ENCODE assay signal across 11 mouse cellular contexts in genomic region chr13:53205128-53205911, GRCm38 (mm10).
DNase-seq lines count a peak whose midpoint lies in the region; ATAC-seq and TF ChIP-seq lines count a peak whose summit lies in the region.
"Had no signal": no experiment of that assay in that cellular context is flagged by ENCODE, and none has a peak within 500 bp of the region (broad histone marks: within the 10 kb centered on the region; RNA-seq: fewer than 3 reads in every experiment).

No protein-coding gene starts in this region.

- peaks cover 3% of the 10 kb centered on the region; the same call in 1 of the 2 replicates for H3K27me3 ChIP-seq in forebrain, embryonic 10.5 days (ENCODE audit: poor library complexity, severe bottlenecking)
- H3K27me3 ChIP-seq in forebrain, embryonic 13.5 days = no peaks in the 10 kb centered on the region
- no peaks in the 10 kb centered on the region for H3K27me3 ChIP-seq in lung, embryonic 14.5 days (ENCODE audit: insufficient read depth, low read length)
- H3K27me3 ChIP-seq: liver, embryonic 13.5 days had no signal

- no peaks in the 10 kb centered on the region for H3K9me3 ChIP-seq in forebrain, embryonic 10.5 days
- H3K9me3 ChIP-seq in forebrain, embryonic 13.5 days (replicated peaks) = no peaks in the 10 kb centered on the region
- no peaks in the 10 kb centered on the region for H3K9me3 ChIP-seq in lung, embryonic 14.5 days (ENCODE audit: low read depth, low read length)
- H3K9me3 ChIP-seq: liver, embryonic 13.5 days; neural tube, embryonic 13.5 days had no signal

- no peak for ATAC-seq in forebrain, embryonic 13.5 days
- ATAC-seq in lung, embryonic 14.5 days (ENCODE audit: insufficient read depth) = peak; percentile 70

- WGBS in forebrain, embryonic 10.5 days = 58% methylated on average over 17 of the region's 17 CpGs
- WGBS in forebrain, embryonic 13.5 days = 71% methylated on average over 17 of the region's 17 CpGs
- WGBS in lung, embryonic 14.5 days = 21% methylated on average over 17 of the region's 17 CpGs

- DNase-seq in forebrain, embryonic 10.5 days (ENCODE audit: extremely low spot score, low spot score) = peak; percentile 36
- peak; percentile 70 for DNase-seq in lung, embryonic 14.5 days
- no peak for DNase-seq in lung, adult 18-20 months
- peak; percentile 66 for DNase-seq in gastrocnemius, postnatal 14 days
- DNase-seq in lung, postnatal 36 days = peak; percentile 8
- no peak for DNase-seq in layer of hippocampus, adult 8-10 months (ENCODE audit: low spot score in 2 of 2)
- no peak for DNase-seq in retina, postnatal 1 day
- DNase-seq: liver, embryonic 13.5 days; thymus, adult 18-20 months had no signal

- H3K27ac ChIP-seq in forebrain, embryonic 10.5 days = peak overlapping the region; percentile 70
- no peak overlapping the region for H3K27ac ChIP-seq in forebrain, embryonic 13.5 days
- H3K27ac ChIP-seq in lung, embryonic 14.5 days (ENCODE audit: low read depth) = peak overlapping the region; percentile 61; the same call in 1 of the 2 replicates
- H3K27ac ChIP-seq: liver, embryonic 13.5 days; neural tube, embryonic 13.5 days had no signal

- no peak overlapping the region for H3K9ac ChIP-seq in forebrain, embryonic 13.5 days
- no peak overlapping the region for H3K9ac ChIP-seq in lung, embryonic 14.5 days
- H3K9ac ChIP-seq: liver, embryonic 13.5 days; neural tube, embryonic 13.5 days had no signal

- no peaks in the 10 kb centered on the region for H3K36me3 ChIP-seq in forebrain, embryonic 10.5 days (replicated peaks)
- H3K36me3 ChIP-seq in forebrain, embryonic 13.5 days (ENCODE audit: poor library complexity, severe bottlenecking) = no peaks in the 10 kb centered on the region
- H3K36me3 ChIP-seq in lung, embryonic 14.5 days (ENCODE audit: insufficient read depth) = no peaks in the 10 kb centered on the region
- H3K36me3 ChIP-seq: liver, embryonic 13.5 days; neural tube, embryonic 13.5 days had no signal

- H3K4me2 ChIP-seq in forebrain, embryonic 13.5 days = no peak overlapping the region
- peak overlapping the region; percentile 26; the same call in 1 of the 2 replicates for H3K4me2 ChIP-seq in lung, embryonic 14.5 days
- H3K4me2 ChIP-seq: liver, embryonic 13.5 days; neural tube, embryonic 13.5 days had no signal

- intact Hi-C loops in gastrocnemius, postnatal 14 days (cut with DNase I; ENCODE audit: low total_unique reads) = no loop called here

- no peak for TF ChIP-seq CTCF in lung, embryonic 14.5 days (IDR thresholded peaks at IDR 0.05; ENCODE audit: low read depth)

- no peak overlapping the region for H3K4me3 ChIP-seq in forebrain, embryonic 10.5 days
- no peak overlapping the region for H3K4me3 ChIP-seq in forebrain, embryonic 13.5 days
- H3K4me3 ChIP-seq in lung, embryonic 14.5 days (ENCODE audit: low read depth, low read length) = no peak overlapping the region
- H3K4me3 ChIP-seq: liver, embryonic 13.5 days; neural tube, embryonic 13.5 days had no signal

- H3K4me1 ChIP-seq in forebrain, embryonic 10.5 days = peaks cover 75% of the 10 kb centered on the region
- peaks cover 17% of the 10 kb centered on the region for H3K4me1 ChIP-seq in forebrain, embryonic 13.5 days
- peaks cover 37% of the 10 kb centered on the region for H3K4me1 ChIP-seq in lung, embryonic 14.5 days (ENCODE audit: insufficient read depth)

Comparison
In these comparisons a context has a peak if more than half of its experiments do, and no peak if none do; other contexts are left out.
1. DNase-seq: peak in forebrain, embryonic 10.5 days (single experiment), lung, embryonic 14.5 days (single experiment), gastrocnemius, postnatal 14 days (single experiment) and lung, postnatal 36 days (single experiment); none in lung, adult 18-20 months (0 of 2), layer of hippocampus, adult 8-10 months (0 of 2) and retina, postnatal 1 day (single experiment).